In the genomic region with DNA sequence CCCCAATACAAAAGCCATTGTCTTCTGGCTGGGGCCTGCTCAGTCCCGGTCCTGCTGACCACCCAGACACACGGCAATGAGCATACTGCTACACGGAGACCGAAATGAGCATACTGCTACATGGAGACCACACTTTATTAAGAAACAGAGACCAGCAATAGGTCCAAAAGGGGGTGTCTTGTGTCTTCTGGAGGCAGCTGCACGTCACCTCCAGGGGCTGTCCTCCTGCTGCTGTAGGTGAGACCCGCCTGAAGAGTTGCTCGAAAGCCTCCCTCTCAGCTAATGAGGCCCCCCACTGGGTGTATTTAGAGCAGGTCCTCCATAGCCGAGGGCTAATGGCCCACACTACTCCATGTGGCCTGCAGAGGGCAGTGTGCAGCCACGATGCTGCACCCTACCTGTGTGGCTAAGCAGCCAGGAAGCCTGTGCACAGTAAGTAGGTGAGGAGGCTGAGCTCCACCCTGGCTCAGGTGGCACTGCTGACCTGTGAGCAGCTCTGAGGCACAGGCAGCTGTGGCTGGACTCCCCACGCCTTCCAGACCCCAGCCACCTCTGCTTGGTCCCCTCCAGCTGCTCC, we compare ENCODE assay signal across 8 mouse cellular contexts. TPM values are rescaled to one million over a fixed set of nuclear protein-coding genes. Genes with fewer than 3 reads are reported as not detected.
A peak's percentile ranks its signal among the peaks of the same experiment; 100 is the strongest.
DNase-seq lines count a peak whose midpoint lies in the region; ATAC-seq and TF ChIP-seq lines count a peak whose summit lies in the region.

No protein-coding gene starts in this region.

- peaks cover 39% of the 10 kb centered on the region; the same call in 1 of the 2 replicates for H3K36me3 ChIP-seq in lung, postnatal 0 days (ENCODE audit: insufficient read depth, low read length)

- H3K4me3 ChIP-seq in layer of hippocampus, adult 2 months: no peak overlapping the region
- no peak overlapping the region for H3K4me3 ChIP-seq in lung, postnatal 0 days (ENCODE audit: low read depth, low read length)

- H3K4me2 ChIP-seq in lung, postnatal 0 days (replicated peaks; ENCODE audit: low read depth, low read length): no peak overlapping the region

- no peaks in the 10 kb centered on the region for H3K27me3 ChIP-seq in lung, postnatal 0 days (replicated peaks; ENCODE audit: insufficient read depth, low read length)

- no peak overlapping the region for H3K27ac ChIP-seq in layer of hippocampus, adult 2 months
- H3K27ac ChIP-seq in lung, postnatal 0 days (ENCODE audit: low read length): no peak overlapping the region

- H3K9me3 ChIP-seq in lung, postnatal 0 days (ENCODE audit: low read length): no peaks in the 10 kb centered on the region

- no peaks in the 10 kb centered on the region for H3K4me1 ChIP-seq in lung, postnatal 0 days (ENCODE audit: insufficient read depth, low read depth, low read length)

- TF ChIP-seq EP300 in lung, postnatal 0 days (IDR thresholded peaks at IDR 0.05): no peak

- peak; percentile 79 for ATAC-seq in CD4-positive, CD25-positive, alpha-beta regulatory T cell, adult 4 months
- peak; percentile 80 for ATAC-seq in lung, postnatal 0 days

- WGBS in lung, postnatal 0 days: 47% methylated on average over 9 of the region's 10 CpGs

- peak; percentile 98 for TF ChIP-seq CTCF in layer of hippocampus, adult 2 months (conservative IDR thresholded peaks at IDR 0.05)
- TF ChIP-seq CTCF in lung, postnatal 0 days (IDR thresholded peaks at IDR 0.05): peak; percentile 96

- peak; percentile 87 for DNase-seq in R1 (ENCODE audit: low read depth, low spot score)
- peak; percentile 85 for DNase-seq in embryo, embryonic 10 days (ENCODE audit: low spot score)
- DNase-seq in heart, postnatal 4 days: peak; percentile 76
- peak in 1 of 2 experiments; percentile 67 for DNase-seq in layer of hippocampus, adult 2 months (ENCODE audit: low spot score in 2 of 2)
- peak; percentile 70 for DNase-seq in lung, postnatal 0 days (ENCODE audit: low spot score)
- peak; percentile 91 for DNase-seq in retina, postnatal 1 day
- peak; percentile 43 to 61 for DNase-seq in urinary bladder, postnatal 36 days (ENCODE audit: low spot score in 2 of 2)

- no peak overlapping the region for H3K9ac ChIP-seq in lung, postnatal 0 days (replicated peaks; ENCODE audit: low read depth)

RNA-seq across cellular contexts. Expression of gene Lemd2, which starts 14.5 kb away (rescaled TPM):
- 10 to 100 TPM; 10.7 to 11.4 TPM for polyA plus RNA-seq in CD4-positive, CD25-positive, alpha-beta regulatory T cell, adult 4 months (2017; shearing (Covaris generic))
- 10 to 100 TPM; 35.3 to 36.4 TPM for total RNA-seq in heart, postnatal 4 days (2021)
- 10 to 100 TPM; 44.6 to 44.7 TPM for total RNA-seq in layer of hippocampus, adult 2 months (2021)
- polyA plus RNA-seq in lung, postnatal 0 days (2015; fragmentation: Nextera tagmentation; extraction: Ambion mirVana): 13.2 and 13.9 TPM in 2 replicates

RNA-seq across cellular contexts. Expression of gene Ip6k3, which starts 22.1 kb away (rescaled TPM):
- not detected for polyA plus RNA-seq in CD4-positive, CD25-positive, alpha-beta regulatory T cell, adult 4 months (2017; shearing (Covaris generic))
- 1 to 10 TPM; 3.6 to 4.0 TPM for total RNA-seq in heart, postnatal 4 days (2021)
- total RNA-seq in layer of hippocampus, adult 2 months (2021): under 1 TPM; 0.15 to 0.20 TPM
- 0.75 and 0.91 TPM in 2 replicates for polyA plus RNA-seq in lung, postnatal 0 days (2015; fragmentation: Nextera tagmentation; extraction: Ambion mirVana)

RNA-seq across cellular contexts. Expression of gene Uqcc2, which starts 56.0 kb away (rescaled TPM):
- polyA plus RNA-seq in CD4-positive, CD25-positive, alpha-beta regulatory T cell, adult 4 months (2017; shearing (Covaris generic)): 100 to 1,000 TPM; 110 to 129 TPM
- total RNA-seq in heart, postnatal 4 days (2021): 100 to 1,000 TPM; 256 to 274 TPM
- total RNA-seq in layer of hippocampus, adult 2 months (2021): 100 to 1,000 TPM; 182 to 220 TPM
- 155 and 176 TPM in 2 replicates for polyA plus RNA-seq in lung, postnatal 0 days (2015; fragmentation: Nextera tagmentation; extraction: Ambion mirVana)
